Mouse (Mus musculus): ENCODE measurements at regions not wholly inside any gene's neighbourhood (a gene's known extent, or its start where the extent isn't known, plus 50 kb on each side); places are given as distances from the start of the nearest gene placed in this dataset.

GRCm38 (mm10) chr15:25120441-25120840 is 293.1 kb downstream of the Basp1 start:
- DNase-seq: no peak

- DNase-seq: peak; percentile 52
Observed at GRCm38 (mm10) chr15:25117980-25118379, 295.6 kb downstream of the Basp1 start.

- no peak for DNase-seq
Observed at GRCm38 (mm10) chr15:25102727-25103126, 310.8 kb downstream of the Basp1 start.

DNA sequence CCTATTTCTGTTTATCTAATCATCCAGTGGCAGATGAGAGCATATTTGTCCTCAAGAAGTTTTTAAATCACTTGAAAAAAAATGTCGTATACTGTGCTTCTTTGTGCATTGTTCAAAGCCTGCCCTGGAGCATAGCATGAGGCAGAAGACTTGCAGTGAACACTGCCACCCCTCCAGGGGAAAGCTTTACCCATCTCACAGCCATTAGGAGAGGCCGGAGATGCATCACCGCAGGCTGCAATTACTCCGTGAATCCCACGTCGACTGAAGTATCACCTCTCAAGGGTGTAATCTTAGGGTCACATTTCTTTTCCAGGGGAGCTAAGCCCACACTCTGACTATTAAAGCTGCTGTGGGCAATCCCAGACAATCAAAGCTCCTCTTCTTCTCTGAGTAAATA is 319.8 kb downstream of the Basp1 start:
- DNase-seq: no peak

- no peak for DNase-seq
Observed at GRCm38 (mm10) chr15:25069701-25070100, 343.9 kb downstream of the Basp1 start.

DNA sequence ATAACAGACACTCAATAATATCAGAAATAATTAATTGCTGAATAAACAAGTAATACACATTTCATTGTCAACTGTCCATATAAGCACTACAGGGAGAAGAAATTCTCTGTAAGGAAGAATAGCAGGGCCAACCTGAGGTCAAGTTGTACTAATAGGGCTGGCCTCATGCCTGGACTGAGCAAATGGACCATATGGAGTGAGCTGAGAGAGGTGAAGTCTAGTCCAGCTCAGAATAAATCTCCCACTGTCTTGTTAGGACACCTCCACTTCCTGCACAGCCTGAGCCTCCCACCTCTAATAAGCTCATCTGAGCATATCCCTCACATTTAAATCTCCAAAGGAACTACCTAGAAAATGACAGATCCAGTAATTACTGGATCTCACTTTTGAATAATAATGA is 354.2 kb downstream of the Basp1 start:
- no peak for DNase-seq

DNA sequence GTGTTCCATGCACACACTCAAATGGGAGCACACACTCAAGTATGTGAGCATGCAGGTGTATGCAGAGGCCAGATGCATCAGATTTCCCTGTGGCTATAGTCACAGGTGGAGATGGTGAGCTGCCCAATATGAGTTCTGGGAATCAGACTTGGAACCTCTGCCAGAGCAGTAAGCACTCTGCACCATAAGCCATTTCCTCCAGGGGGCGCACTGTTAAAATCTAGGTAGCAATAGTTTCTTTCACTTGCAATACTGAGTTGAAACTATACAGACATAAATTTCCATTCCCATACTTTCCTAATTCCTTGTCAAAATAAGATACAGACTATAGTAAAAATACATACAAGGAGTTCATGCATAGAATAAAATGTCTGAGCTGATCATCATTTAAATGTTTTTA is 365.7 kb downstream of the Basp1 start:
- DNase-seq: peak; percentile 68

DNA sequence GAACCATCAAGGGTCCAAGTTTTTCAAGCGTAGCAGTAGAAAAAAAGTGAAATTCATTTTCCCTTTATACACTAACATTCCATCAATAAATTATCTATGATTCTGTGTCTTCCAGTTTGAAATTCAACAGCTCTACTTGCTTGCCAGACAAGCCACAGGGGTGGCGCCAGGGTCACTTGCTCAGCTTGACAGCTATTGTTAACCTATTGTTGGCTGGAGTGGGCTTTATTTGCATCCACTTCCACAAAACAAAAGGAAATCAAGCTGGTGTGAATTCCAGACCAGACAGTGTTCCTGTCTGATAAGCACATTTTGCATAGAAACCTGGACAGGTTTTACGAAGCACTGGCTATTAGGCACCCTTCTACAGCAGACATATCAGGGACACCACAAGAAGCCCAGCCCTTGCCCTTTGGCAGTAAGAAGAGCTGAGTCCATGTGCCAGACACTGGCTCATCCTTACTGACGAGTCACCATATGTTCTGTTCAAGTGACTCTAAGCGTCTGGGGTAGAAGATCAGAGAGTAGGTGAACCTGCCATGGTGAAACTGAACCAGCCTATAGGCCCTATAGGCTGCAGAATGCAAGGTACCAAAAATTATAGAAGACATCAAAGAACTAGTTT is 366.9 kb downstream of the Basp1 start:
- DNase-seq: no peak

- DNase-seq: no peak
Observed at GRCm38 (mm10) chr15:25036231-25036630, 377.3 kb downstream of the Basp1 start.

- no peak for DNase-seq
Observed at GRCm38 (mm10) chr15:25027865-25028264, 385.7 kb downstream of the Basp1 start.

DNA sequence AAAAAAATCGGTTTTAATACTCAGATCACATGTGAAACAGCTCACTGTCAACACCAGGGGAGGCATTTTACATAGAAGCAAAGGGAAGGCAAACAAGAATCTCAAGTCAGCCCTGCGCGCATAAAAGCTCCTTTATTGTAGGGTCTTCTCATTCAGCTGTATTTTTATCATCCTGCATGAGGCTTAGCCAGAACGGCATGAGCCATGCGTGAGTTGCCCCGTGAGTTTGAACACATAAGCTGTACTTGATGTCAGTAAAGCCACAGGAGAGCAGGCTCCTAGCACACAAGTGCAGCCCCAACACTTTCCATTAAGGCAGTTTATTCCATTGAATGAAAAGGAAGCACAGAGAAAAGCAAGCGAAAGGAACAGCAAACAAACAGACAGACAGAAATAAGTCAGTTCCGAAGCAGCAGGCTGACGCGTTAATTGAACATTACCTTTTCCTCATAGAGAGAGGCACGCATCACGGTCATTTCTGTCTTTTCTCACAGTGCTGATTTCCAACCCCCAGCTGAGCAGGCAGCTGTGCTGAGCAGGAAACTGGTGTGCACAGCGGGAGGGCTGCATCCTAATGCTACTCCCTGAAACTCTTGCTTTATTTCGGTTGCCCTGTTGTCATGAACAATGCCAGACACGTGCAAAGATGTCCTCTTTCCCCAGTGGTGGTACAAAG is 386.6 kb downstream of the Basp1 start:
- no peak for DNase-seq

DNA sequence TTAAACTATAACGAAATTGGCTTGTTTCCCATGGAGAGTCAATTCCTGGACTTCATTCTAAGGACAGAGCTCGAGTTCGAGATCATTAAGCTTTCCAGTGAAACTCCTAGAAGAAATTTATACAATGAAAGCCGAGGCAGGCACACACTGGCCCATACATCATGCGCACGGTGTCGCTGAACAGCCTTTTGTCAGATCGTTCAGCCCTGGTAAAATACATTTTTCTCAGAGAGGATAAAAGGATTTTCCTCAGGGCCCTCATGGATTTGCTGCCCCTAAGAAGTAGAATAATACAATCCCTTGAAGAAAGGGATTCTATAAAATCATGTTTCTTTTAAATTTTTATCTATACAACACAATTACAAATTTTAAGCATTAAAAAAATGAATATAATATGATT is 387.2 kb downstream of the Basp1 start:
- DNase-seq: no peak

GRCm38 (mm10) chr15:25020916-25021315 is 392.6 kb downstream of the Basp1 start:
- DNase-seq: no peak

DNA sequence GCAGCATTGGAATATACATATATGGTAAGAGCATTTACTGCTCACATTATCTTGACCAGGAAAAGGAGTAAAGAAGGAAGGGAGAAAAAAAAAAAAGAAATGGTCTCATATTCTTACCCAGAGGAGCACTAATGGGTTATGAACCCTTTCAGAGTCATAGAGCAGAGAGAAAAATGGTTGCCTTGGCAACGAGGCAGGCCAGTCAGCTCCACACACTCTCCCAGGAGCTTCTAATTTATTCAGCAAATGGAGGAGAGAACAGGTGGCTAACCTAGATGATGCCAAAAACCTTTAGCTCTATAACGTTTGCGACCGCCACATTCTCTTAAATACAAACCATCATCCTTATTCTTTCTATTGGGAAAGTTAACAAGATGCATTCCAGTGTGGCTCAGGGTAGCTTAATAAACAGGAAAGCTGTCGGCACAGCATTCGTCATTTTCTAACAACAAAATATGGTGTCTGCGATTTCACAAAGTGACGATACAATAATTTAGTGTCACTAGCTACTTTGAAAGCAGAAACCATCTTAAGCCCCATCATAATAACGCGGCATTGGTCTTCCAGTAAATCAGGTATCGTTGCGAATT is 394.1 kb downstream of the Basp1 start:
- no peak for DNase-seq

- DNase-seq: no peak
Observed at GRCm38 (mm10) chr15:25018937-25019336, 394.6 kb downstream of the Basp1 start.

DNA sequence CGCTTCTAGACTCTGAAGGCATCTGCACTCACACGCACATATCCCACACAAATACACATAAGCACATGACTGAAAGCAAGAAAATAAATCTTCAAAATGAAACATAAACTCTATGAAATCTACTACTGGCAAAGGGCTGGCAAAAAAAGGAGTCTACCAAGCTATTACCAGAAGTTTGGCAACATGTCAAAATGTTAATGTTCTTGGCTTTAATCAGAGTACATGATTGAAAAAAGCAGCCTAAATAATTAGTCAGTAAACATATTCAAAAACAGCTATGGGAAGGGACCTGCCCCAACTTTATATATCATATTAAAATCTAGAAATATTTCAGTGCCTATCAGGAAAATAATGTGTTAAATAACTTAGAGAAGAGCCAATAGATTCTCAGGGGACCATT is 405.8 kb downstream of the Basp1 start:
- DNase-seq: no peak

GRCm38 (mm10) chr15:25000171-25000570 is 413.4 kb downstream of the Basp1 start:
- DNase-seq: no peak

- DNase-seq: no peak
Observed at GRCm38 (mm10) chr15:24993325-24993673, 420.3 kb downstream of the Basp1 start.

DNA sequence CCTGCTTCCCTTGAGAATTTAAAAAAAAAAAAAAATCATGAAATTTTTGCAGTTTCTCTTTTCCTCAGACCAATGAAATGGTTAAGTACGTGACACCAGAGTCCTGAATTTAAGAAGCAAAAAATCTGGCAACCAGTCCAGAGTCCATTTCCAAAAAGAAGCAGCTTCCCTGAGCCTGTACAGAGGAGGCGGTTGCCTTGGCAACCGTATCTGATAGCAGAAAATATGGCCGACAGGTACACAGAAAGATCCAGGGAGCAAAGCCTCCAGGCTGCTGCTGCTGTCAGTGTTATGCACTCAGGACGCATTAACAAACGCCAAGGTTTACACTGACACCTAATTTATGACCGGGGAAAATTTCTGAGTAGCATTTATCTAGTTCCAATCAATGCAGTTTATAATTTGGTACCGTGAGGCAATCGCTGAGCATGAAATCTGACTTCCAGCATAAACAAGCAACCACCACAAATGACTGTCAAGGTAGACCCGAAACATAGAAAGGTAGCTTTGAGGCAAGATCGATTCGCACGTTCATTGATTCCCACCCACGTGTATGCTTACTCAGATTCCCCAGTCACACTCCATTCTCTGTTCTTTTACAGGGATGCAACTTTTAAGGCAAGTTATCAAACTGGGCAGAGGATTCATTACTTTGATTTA is 420.8 kb downstream of the Basp1 start:
- no peak for DNase-seq

- no peak for DNase-seq
Observed at GRCm38 (mm10) chr15:24990082-24990786, 423.3 kb downstream of the Basp1 start.

GRCm38 (mm10) chr15:24980841-24981240 is 432.7 kb downstream of the Basp1 start:
- DNase-seq: peak; percentile 3

GRCm38 (mm10) chr15:24972020-24972419 is 441.5 kb downstream of the Basp1 start:
- DNase-seq: no peak

DNA sequence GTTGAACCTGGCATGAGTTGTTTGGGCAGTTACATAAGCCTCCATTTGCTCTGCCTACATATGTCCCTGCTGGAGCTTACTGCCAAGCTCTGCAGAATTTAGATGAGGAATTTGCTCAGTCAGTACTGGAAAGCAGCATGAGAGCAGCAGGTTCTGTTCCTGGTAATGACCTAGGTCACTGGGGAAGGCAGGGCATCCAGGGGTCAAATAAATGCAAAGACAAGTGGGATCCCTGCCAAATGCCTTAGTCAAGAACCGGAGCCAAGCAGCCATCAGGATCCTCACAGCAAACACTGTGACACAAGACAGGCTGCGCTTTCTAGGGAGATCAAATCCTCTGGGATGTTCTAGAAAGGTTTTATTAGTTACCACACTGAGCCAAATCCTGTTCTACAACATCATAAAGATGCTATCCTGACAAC is 444.2 kb downstream of the Basp1 start:
- peak; percentile 10 for DNase-seq

Measured in adrenal gland, postnatal 10 days (tissue).